Mouse (Mus musculus): ENCODE data around the gene Aptx. TPM values are rescaled to one million over a fixed set of nuclear protein-coding genes. Genes with fewer than 3 reads are reported as not detected.

The Aptx gene
- polyA plus RNA-seq, 2 experiments, result 4.8 to 9.5 TPM

DNA sequence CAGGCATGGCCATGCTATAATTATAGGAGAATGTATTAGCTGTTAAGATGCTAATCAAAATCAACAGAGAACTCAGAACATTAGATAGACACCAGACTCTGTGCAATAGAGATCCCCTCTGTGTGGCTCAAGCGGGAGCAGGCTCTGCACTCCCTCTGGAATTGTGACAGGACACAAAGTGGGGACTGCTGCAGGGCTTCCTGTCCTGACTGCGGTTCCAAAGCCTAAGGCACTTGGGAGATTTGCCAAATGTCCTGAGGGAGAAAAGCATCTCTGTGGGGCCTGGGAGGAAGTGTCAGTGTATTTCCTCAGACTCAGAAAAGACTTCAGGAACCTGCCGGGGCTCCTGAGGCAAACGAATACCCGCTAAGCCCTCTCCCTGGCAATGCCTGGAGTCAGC is 59.4 kb downstream of the Aptx start:
- H3K27ac ChIP-seq, result no peak overlapping the region
- H3K9me3 ChIP-seq (ENCODE audit: control insufficient read depth, low read length), result no peaks in the 10 kb centered on the region
- WGBS (ENCODE audit: insufficient replicate concordance), result 42% methylated on average over 5 of the region's 5 CpGs
- TF ChIP-seq CTCF (IDR thresholded peaks at IDR 0.05; ENCODE audit: low read depth) (no peak), EP300 (IDR thresholded peaks at IDR 0.05; ENCODE audit: low read depth) (no peak)
- no peak overlapping the region for H3K9ac ChIP-seq (replicated peaks)
- H3K4me3 ChIP-seq (ENCODE audit: insufficient read depth in 1 of 2, low read depth in 2 of 2, low read length in 2 of 2), result no peak overlapping the region
- H3K36me3 ChIP-seq (replicated peaks; ENCODE audit: control insufficient read depth, insufficient read depth, low read depth), result no peaks in the 10 kb centered on the region
- H3K4me2 ChIP-seq (ENCODE audit: low read depth), result no peak overlapping the region
- DNase-seq (ENCODE audit: low read depth in 3 of 3, low spot score in 3 of 3), result no peak
- no peak for ATAC-seq (ENCODE audit: insufficient read depth)
- H3K27me3 ChIP-seq (ENCODE audit: control insufficient read depth, insufficient read depth, low read length), result no peaks in the 10 kb centered on the region
- no peaks in the 10 kb centered on the region for H3K4me1 ChIP-seq (replicated peaks; ENCODE audit: control insufficient read depth in 2 of 2, insufficient read depth in 2 of 2, low read length in 1 of 2)

GRCm38 (mm10) chr4:40640991-40641390 is 62.0 kb downstream of the Aptx start:
- Histone ChIP-seq H3K4me1 (replicated peaks; ENCODE audit: control insufficient read depth in 2 of 2, insufficient read depth in 2 of 2, low read length in 1 of 2) (no peaks in the 10 kb centered on the region), H3K27me3 (ENCODE audit: control insufficient read depth, insufficient read depth, low read length) (no peaks in the 10 kb centered on the region), H3K4me3 (ENCODE audit: insufficient read depth in 1 of 2, low read depth in 2 of 2, low read length in 2 of 2) (no peak overlapping the region), H3K9ac (replicated peaks) (no peak overlapping the region), H3K9me3 (ENCODE audit: control insufficient read depth, low read length) (no peaks in the 10 kb centered on the region), H3K4me2 (ENCODE audit: low read depth) (no peak overlapping the region), H3K36me3 (replicated peaks; ENCODE audit: control insufficient read depth, insufficient read depth, low read depth) (no peaks in the 10 kb centered on the region), H3K27ac (no peak overlapping the region)
- WGBS (ENCODE audit: insufficient replicate concordance), result 55% methylated on average over 4 of the region's 4 CpGs
- no peak for ATAC-seq (ENCODE audit: insufficient read depth)
- TF ChIP-seq EP300 (IDR thresholded peaks at IDR 0.05; ENCODE audit: low read depth), result no peak
- TF ChIP-seq CTCF (IDR thresholded peaks at IDR 0.05; ENCODE audit: low read depth), result peak; percentile 20; the same call in 1 of the 2 replicates
- no peak for DNase-seq (ENCODE audit: low read depth in 3 of 3, low spot score in 3 of 3)

MicroRNA genes within 50 kb of the gene (microRNA counts, 519-probe panel; counts per million panel counts)
- microRNA mmu-miR-207, result 69.9 counts per million

Small RNA genes within 50 kb of the gene (microRNA-seq; reads per million reads assigned to microRNA genes)
- not detected for gene Mir207

Other genes starting within 250 kb of the Aptx start
- gene Tmem215, start 231.0 kb downstream of the Aptx start, polyA plus RNA-seq (2012; rRNA removed), result 0.03 TPM in 1 of 2 replicates, not detected in the other
- not detected in 2 replicates for gene Tmem215, start 231.0 kb downstream of the Aptx start, polyA plus RNA-seq (2014; fragmentation: Nextera tagmentation; extraction: Ambion mirVana)
- 13.8 and 30.3 TPM in 2 replicates for gene Dnaja1, start 19.0 kb upstream of the Aptx start, polyA plus RNA-seq (2012; rRNA removed)
- 128 and 130 TPM in 2 replicates for gene Dnaja1, start 19.0 kb upstream of the Aptx start, polyA plus RNA-seq (2014; fragmentation: Nextera tagmentation; extraction: Ambion mirVana)
- gene Smu1, start 54.7 kb upstream of the Aptx start, polyA plus RNA-seq (2012; rRNA removed), result 25.3 and 37.3 TPM in 2 replicates
- gene Smu1, start 54.7 kb upstream of the Aptx start, polyA plus RNA-seq (2014; fragmentation: Nextera tagmentation; extraction: Ambion mirVana), result 73.2 and 78.6 TPM in 2 replicates
- gene B4galt1, start 150.8 kb upstream of the Aptx start, polyA plus RNA-seq (2012; rRNA removed), result 13.3 and 14.3 TPM in 2 replicates
- gene B4galt1, start 150.8 kb upstream of the Aptx start, polyA plus RNA-seq (2014; fragmentation: Nextera tagmentation; extraction: Ambion mirVana), result 30.3 and 31.2 TPM in 2 replicates
- gene Spink4, start 216.9 kb upstream of the Aptx start, polyA plus RNA-seq (2012; rRNA removed), result 0.42 and 0.58 TPM in 2 replicates
- 0.71 and 1.3 TPM in 2 replicates for gene Spink4, start 216.9 kb upstream of the Aptx start, polyA plus RNA-seq (2014; fragmentation: Nextera tagmentation; extraction: Ambion mirVana)
- 21.6 and 59.8 TPM in 2 replicates for gene Bag1, start 245.1 kb upstream of the Aptx start, polyA plus RNA-seq (2012; rRNA removed)
- 131 and 139 TPM in 2 replicates for gene Bag1, start 245.1 kb upstream of the Aptx start, polyA plus RNA-seq (2014; fragmentation: Nextera tagmentation; extraction: Ambion mirVana)
- 12.6 and 24.5 TPM in 2 replicates for gene Chmp5, start 245.2 kb upstream of the Aptx start, polyA plus RNA-seq (2012; rRNA removed)
- gene Chmp5, start 245.2 kb upstream of the Aptx start, polyA plus RNA-seq (2014; fragmentation: Nextera tagmentation; extraction: Ambion mirVana), result 42.7 and 45.1 TPM in 2 replicates